Mouse (Mus musculus) MEL (cell line): ENCODE data around the gene Prkag1. TPM values are rescaled to one million over a fixed set of nuclear protein-coding genes. Genes with fewer than 3 reads are reported as not detected.

Source experiments
- DNase-seq: peaks from one replicate; pipeline ENCODE4 v3.0.0; 2011; ENCODE audit warnings: low read depth, low spot score
- H3K27ac ChIP-seq: 2 replicates; pipeline ENCODE4 v1.5.1; 2012; ENCODE audit warnings: low read depth, mild to moderate bottlenecking, control low read depth, low read length, moderate library complexity; ENCODE audit not compliant: control insufficient read depth
- H3K27me3 ChIP-seq, 2 experiments: fragments of 150-350 bp in 1 of 2; sonication (generic) in 1 of 2; 2 replicates each; pipeline ENCODE4 v1.6.1; 2012; ENCODE audit warnings: low read length in 2 of 2, mild to moderate bottlenecking in 2 of 2, improper control_type of control experiment in 1 of 2, moderate library complexity in 1 of 2; ENCODE audit not compliant: insufficient read depth in 2 of 2, control insufficient read depth in 1 of 2
- H3K36me3 ChIP-seq, 2 experiments: 2 replicates each; pipeline ENCODE4 v1.6.1; 2012 to 2014; ENCODE audit warnings: low read length in 2 of 2, improper control_type of control experiment in 1 of 2, inconsistent platforms in 1 of 2, mild to moderate bottlenecking in 1 of 2; ENCODE audit not compliant: insufficient read depth in 2 of 2, control insufficient read depth in 1 of 2
- H3K4me1 ChIP-seq, 2 experiments: fragments of 150-350 bp in 1 of 2; sonication (generic) in 1 of 2; 2 replicates each; pipeline ENCODE4 v1.6.1; 2012; ENCODE audit warnings: low read length in 2 of 2, improper control_type of control experiment in 1 of 2, mild to moderate bottlenecking in 1 of 2; ENCODE audit not compliant: insufficient read depth in 2 of 2, control insufficient read depth in 1 of 2
- H3K4me3 ChIP-seq, 2 experiments: fragments of 150-350 bp in 1 of 2; sonication (generic) in 1 of 2; 2 replicates each; pipeline ENCODE4 v1.5.1; 2012; ENCODE audit warnings: low read depth in 2 of 2, low read length in 2 of 2, mild to moderate bottlenecking in 2 of 2, moderate library complexity in 2 of 2, control low read depth in 1 of 2, improper control_type of control experiment in 1 of 2; ENCODE audit not compliant: control insufficient read depth in 1 of 2, insufficient read depth in 1 of 2
- H3K79me2 ChIP-seq: 2 replicates; pipeline ENCODE4 v1.6.1; 2012; ENCODE audit warnings: mild to moderate bottlenecking, low read length, moderate library complexity; ENCODE audit not compliant: control insufficient read depth, poor library complexity, insufficient read depth
- H3K9ac ChIP-seq: 2 replicates; pipeline ENCODE4 v1.6.1; 2012; ENCODE audit warnings: low read depth, mild to moderate bottlenecking, control low read depth, low read length, moderate library complexity; ENCODE audit not compliant: control insufficient read depth, poor library complexity, severe bottlenecking
- H3K9me3 ChIP-seq: fragments of 150-350 bp; sonication (generic); replicated peaks from 2 replicates; pipeline ENCODE4 v1.6.1; 2012; ENCODE audit warnings: mild to moderate bottlenecking, low read length, improper control_type of control experiment, moderate library complexity; ENCODE audit not compliant: insufficient read depth
- BHLHE40 ChIP-seq: IDR thresholded peaks from 2 replicates; pipeline ENCODE4 v1.6.1; 2012; ENCODE audit warnings: low read depth, mild to moderate bottlenecking, inconsistent platforms, low read length, improper control_type of control experiment, borderline replicate concordance
- GATA1 ChIP-seq: IDR thresholded peaks from 2 replicates; pipeline ENCODE4 v1.6.1; 2011; ENCODE audit warnings: low read depth, low read length, improper control_type of control experiment
- HCFC1 ChIP-seq: IDR thresholded peaks from 2 replicates; pipeline ENCODE4 v1.6.1; 2012; ENCODE audit warnings: low read depth, mild to moderate bottlenecking, inconsistent platforms, low read length, improper control_type of control experiment, moderate library complexity
- JUND ChIP-seq: IDR thresholded peaks from 2 replicates; pipeline ENCODE4 v1.6.1; 2011; ENCODE audit warnings: low read depth, mild to moderate bottlenecking, improper control_type of control experiment, low read length
- MAFK ChIP-seq: IDR thresholded peaks from 2 replicates; pipeline ENCODE4 v1.6.1; 2011; ENCODE audit warnings: low read depth, mild to moderate bottlenecking, low read length, improper control_type of control experiment, borderline replicate concordance
- MAX ChIP-seq: IDR thresholded peaks from 2 replicates; pipeline ENCODE4 v1.6.1; 2011; ENCODE audit warnings: low read length, improper control_type of control experiment
- MAZ ChIP-seq: IDR thresholded peaks from 2 replicates; pipeline ENCODE4 v1.6.1; 2012; ENCODE audit warnings: low read depth, mild to moderate bottlenecking, inconsistent platforms, low read length, improper control_type of control experiment
- MEF2A ChIP-seq: IDR thresholded peaks from 2 replicates; pipeline ENCODE4 v1.6.1; 2014; ENCODE audit warnings: low read depth, mild to moderate bottlenecking, inconsistent platforms, low read length, improper control_type of control experiment; ENCODE audit not compliant: poor library complexity, insufficient replicate concordance, severe bottlenecking; ENCODE audit errors: extremely low read depth
- NELFE ChIP-seq: IDR thresholded peaks from 2 replicates; pipeline ENCODE4 v1.6.1; 2011; ENCODE audit warnings: low read depth, low read length, improper control_type of control experiment
- POLR2A ChIP-seq, 2 experiments: IDR thresholded peaks; 2 replicates each; pipeline ENCODE4 v1.6.1; 2011 to 2012; ENCODE audit warnings: low read length in 2 of 2, mild to moderate bottlenecking in 2 of 2, control low read depth in 1 of 2, improper control_type of control experiment in 1 of 2, low read depth in 1 of 2, moderate library complexity in 1 of 2; ENCODE audit not compliant: control insufficient read depth in 1 of 2, insufficient read depth in 1 of 2, poor library complexity in 1 of 2
- RAD21 ChIP-seq: IDR thresholded peaks from 2 replicates; pipeline ENCODE4 v1.6.1; 2011; ENCODE audit warnings: mild to moderate bottlenecking, low read depth, low read length, improper control_type of control experiment
- SIN3A ChIP-seq: IDR thresholded peaks from 2 replicates; pipeline ENCODE4 v1.6.1; 2012; ENCODE audit warnings: low read length, improper control_type of control experiment, inconsistent platforms
- SMC3 ChIP-seq: IDR thresholded peaks from 2 replicates; pipeline ENCODE4 v1.6.1; 2011; ENCODE audit warnings: low read depth, low read length, improper control_type of control experiment
- TAL1 ChIP-seq: IDR thresholded peaks from 2 replicates; pipeline ENCODE4 v1.6.1; 2012; ENCODE audit warnings: mild to moderate bottlenecking, inconsistent platforms, low read length, moderate library complexity, mixed read lengths
- TBP ChIP-seq: IDR thresholded peaks from 2 replicates; pipeline ENCODE4 v1.8.0; 2011; ENCODE audit warnings: low read depth, low read length, improper control_type of control experiment
- UBTF ChIP-seq: IDR thresholded peaks from 2 replicates; pipeline ENCODE4 v1.6.1; 2012; ENCODE audit warnings: low read depth, mild to moderate bottlenecking, inconsistent platforms, low read length, improper control_type of control experiment, moderate library complexity, borderline replicate concordance; ENCODE audit not compliant: insufficient read depth
- ZC3H11A ChIP-seq: IDR thresholded peaks from 2 replicates; pipeline ENCODE4 v1.6.1; 2012; ENCODE audit warnings: low read depth, mild to moderate bottlenecking, inconsistent platforms, low read length, improper control_type of control experiment
- ZKSCAN1 ChIP-seq: IDR thresholded peaks from 2 replicates; pipeline ENCODE4 v1.6.1; 2012; ENCODE audit warnings: low read depth, mild to moderate bottlenecking, inconsistent platforms, low read length, improper control_type of control experiment, moderate library complexity
- ZMIZ1 ChIP-seq: IDR thresholded peaks from 2 replicates; pipeline ENCODE4 v1.6.1; 2012; ENCODE audit warnings: low read depth, mild to moderate bottlenecking, inconsistent platforms, low read length, improper control_type of control experiment, moderate library complexity
- polyA plus RNA-seq, 2 experiments: library from polyadenylated mRNA; stranded (reverse) in 1 of 2; unstranded in 1 of 2; fragments of >175 nt in 1 of 2; fragments of >200 nt in 1 of 2; gene quantifications; 2 replicates each; pipeline versions ENCODE4 v1.2.1 to v1.2.4; 2012; ENCODE audit warnings: low replicate concordance in 2 of 2, low read depth in 1 of 2; ENCODE audit not compliant: insufficient read length in 2 of 2, insufficient read depth in 1 of 2, missing spikeins in 1 of 2
- total RNA-seq: library from RNA; depleted of rRNA; stranded (reverse); fragments of 300-350 nt; gene quantifications from 2 replicates; pipeline ENCODE4 v1.2.3, GENCODE M21; 2012

Prkag1 gene
- total and polyA plus RNA-seq, 3 experiments, result 122 to 348 (median 141) TPM

DNA sequence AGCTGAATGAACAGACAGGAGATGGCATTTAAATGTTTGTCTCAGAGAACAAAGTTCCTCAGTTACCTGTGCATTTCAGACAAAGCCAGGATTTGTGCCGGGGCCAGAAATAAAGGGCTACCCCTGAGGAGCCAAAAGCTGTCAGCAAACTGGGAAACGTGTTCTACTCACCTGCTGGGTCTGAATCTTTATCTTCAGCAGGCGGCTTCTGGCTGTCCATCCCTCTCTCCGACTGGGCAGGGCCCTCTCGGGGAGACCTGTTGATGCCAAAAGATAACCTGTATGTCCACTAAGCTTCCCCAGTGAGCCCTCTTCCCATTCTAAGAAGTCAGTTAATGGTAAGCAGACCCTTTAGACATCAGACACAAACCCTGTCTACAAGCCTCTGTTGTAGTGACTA, 35.2 kb upstream of the Prkag1 start:
- no peak overlapping the region for H3K27ac ChIP-seq
- peaks cover 14 to 21% of the 10 kb centered on the region in 2 experiments for H3K4me1 ChIP-seq

DNA sequence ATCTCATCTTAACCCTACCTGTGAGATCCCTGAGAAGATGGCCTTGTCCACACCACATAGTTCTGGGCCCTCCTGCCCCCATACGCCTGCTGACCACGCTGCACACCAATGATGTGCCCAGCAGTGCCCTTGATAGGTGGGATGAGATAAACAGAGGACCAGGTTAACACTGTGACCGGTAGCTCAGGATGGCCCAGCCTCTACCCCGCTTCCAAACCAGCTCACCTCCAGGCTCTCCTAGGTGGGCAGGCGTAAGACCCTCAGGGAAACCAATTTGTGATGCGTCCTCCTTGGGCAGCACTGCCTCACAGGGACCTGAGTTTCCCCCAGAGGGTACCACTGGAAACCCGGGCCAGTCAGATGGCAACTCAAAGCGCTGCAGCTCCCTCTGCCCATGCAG, 34.5 kb upstream of the Prkag1 start:
- TF ChIP-seq POLR2A (IDR thresholded peaks at IDR 0.05; ENCODE audit: control insufficient read depth in 1 of 2, insufficient read depth in 1 of 2, low read depth in 1 of 2, low read length in 2 of 2, poor library complexity in 1 of 2) (peak in 1 of 2 experiments; percentile 35; a peak in 1 of 4 replicates), BHLHE40 (no peak)
- TF ChIP-seq, all 39 proteins: peak for 1
- peaks cover 14 to 21% of the 10 kb centered on the region in 2 experiments for H3K4me1 ChIP-seq
- H3K9ac ChIP-seq, result no peak overlapping the region

More for the DNA sequence above, 35.2 kb upstream of the Prkag1 start:
- DNase-seq, result no peak
- TF ChIP-seq ZKSCAN1 (no peak), HCFC1 (no peak), RAD21 (no peak), TAL1 (no peak), NELFE (no peak), ZMIZ1 (no peak), MAFK (no peak)
- Histone ChIP-seq H3K4me3 (no peak overlapping the region), H3K9ac (no peak overlapping the region), H3K27me3 (no peaks in the 10 kb centered on the region), H3K79me2 (peaks cover 57% of the 10 kb centered on the region), H3K9me3 (no peaks in the 10 kb centered on the region), H3K36me3 (peaks cover 17 to 18% of the 10 kb centered on the region in 2 experiments)

GRCm38 (mm10) chr15:98864951-98865350, 33.6 kb upstream of the Prkag1 start:
- Histone ChIP-seq H3K4me1 (peaks cover 14 to 21% of the 10 kb centered on the region in 2 experiments), H3K36me3 (peaks cover 18 to 23% of the 10 kb centered on the region in 2 experiments), H3K4me3 (no peak overlapping the region), H3K9me3 (no peaks in the 10 kb centered on the region), H3K79me2 (peaks cover 42% of the 10 kb centered on the region), H3K27ac (no peak overlapping the region), H3K9ac (no peak overlapping the region), H3K27me3 (no peaks in the 10 kb centered on the region)
- TF ChIP-seq GATA1 (no peak), SMC3 (no peak), MAFK (no peak), MAX (no peak), SIN3A (no peak), MEF2A (no peak), TAL1 (no peak), POLR2A (IDR thresholded peaks at IDR 0.05; ENCODE audit: control insufficient read depth in 1 of 2, insufficient read depth in 1 of 2, low read depth in 1 of 2, low read length in 2 of 2, poor library complexity in 1 of 2) (no peak), JUND (no peak), ZKSCAN1 (no peak), ZC3H11A (no peak), MAZ (no peak), UBTF (no peak), TBP (no peak)
- DNase-seq, result no peak

More for the DNA sequence above, 34.5 kb upstream of the Prkag1 start:
- peaks cover 18 to 19% of the 10 kb centered on the region in 2 experiments for H3K36me3 ChIP-seq
- H3K27ac ChIP-seq, result no peak overlapping the region
- H3K27me3 ChIP-seq, result no peaks in the 10 kb centered on the region
- no peak for DNase-seq
- no peak overlapping the region for H3K4me3 ChIP-seq
- H3K79me2 ChIP-seq, result peaks cover 50% of the 10 kb centered on the region
- H3K9me3 ChIP-seq, result no peaks in the 10 kb centered on the region
